Mouse (Mus musculus): ENCODE measurements around the gene Rab31. TPM values are rescaled to one million over a fixed set of nuclear protein-coding genes. Genes with fewer than 3 reads are reported as not detected.

Gene Rab31
- 10 to 100 TPM; 47.3 to 61.1 (median 52.1) TPM for total RNA-seq (2022)

DNA sequence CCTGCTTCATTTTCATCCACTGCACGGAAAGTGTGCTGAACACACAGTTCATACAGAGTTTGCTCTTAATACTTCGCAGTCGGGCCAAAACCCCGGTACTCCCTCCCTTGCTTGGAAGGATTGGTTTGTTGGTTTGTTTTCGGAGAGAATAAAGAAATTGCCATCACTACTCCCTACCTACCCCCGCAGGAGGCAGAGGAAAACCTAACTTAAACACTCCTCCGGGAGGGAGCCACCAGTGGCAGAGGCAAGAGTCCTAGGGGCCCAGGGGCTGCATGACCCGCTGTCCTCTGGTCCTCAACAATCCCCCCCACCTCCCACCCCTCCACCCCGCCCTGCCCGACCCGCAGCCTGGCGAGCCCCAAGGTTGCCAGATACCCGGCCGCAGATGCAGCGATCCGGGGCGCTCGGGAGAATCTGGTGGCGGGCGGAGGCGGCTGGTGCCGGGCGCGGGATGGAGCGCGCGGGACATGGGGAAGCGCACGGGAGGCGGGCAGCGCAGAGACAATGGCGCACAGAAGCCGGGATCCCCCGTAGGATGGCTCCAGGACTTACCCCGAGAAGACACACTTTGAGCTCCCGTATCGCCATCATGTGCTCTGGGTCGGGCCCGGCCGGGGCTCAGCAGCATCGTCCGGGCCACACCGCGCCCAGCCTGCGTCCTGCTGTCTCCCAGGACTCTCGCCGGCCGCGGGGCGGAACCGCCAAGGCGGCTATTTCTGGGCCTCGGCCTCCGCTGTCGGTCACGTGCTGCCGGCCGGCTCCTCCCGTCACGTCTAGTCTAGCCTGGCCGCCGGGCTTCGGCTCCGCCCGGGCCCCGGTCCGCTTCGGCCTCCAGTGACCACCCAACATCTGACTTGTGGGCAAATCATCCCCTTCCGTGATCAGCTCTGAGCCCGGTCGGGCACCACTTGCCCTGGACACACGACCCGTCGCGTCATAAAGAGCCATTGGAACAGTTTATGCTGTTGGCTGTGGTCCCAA is at the start of gene Rab31:
TSS of gene Rab31 (minus strand) at position 802 of the 984 bp plus-strand sequence.
- peak in 1 of 2 experiments; percentile 74 for DNase-seq (ENCODE audit: low spot score in 2 of 2)

DNA sequence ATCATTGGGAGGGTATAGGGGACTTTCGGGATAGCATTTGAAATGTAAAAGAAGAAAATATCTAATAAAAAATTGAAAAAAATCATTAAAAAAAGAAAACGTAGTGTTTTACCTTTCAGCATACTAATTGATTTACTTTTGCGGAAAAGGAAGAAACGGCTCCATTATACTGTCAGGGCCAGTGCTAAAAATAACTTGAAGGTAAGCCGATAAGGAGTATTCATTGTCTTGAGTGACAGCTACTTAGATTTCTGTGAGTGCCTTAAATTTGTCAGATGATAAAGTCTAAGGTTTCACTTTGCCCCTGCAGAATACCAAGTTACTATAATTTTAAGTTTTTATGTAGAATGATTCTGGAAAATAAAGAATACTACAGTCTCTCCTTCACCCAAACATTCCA is 47.6 kb upstream of the Rab31 start:
- DNase-seq (ENCODE audit: low spot score in 2 of 2) = no peak

DNA sequence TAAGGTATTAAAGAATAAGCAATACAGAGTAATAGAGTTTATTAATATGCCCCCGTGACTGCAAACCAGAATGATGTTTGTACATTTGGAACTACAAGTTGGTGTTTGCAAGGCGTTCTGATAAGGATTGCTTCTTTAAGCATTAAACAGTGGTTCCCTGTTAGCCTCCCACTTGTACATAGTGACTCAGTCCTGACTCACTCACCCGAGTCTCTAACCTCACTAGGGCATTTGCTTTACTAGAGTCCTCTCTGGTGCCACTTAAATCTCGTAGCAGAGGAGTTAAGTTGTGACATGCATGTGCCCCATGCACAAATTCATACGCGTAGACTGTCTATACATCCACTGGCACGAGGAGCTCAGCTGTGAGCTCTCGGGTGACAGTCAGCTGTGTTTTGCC is 41.2 kb upstream of the Rab31 start:
- DNase-seq (ENCODE audit: low spot score in 2 of 2) = no peak

DNA sequence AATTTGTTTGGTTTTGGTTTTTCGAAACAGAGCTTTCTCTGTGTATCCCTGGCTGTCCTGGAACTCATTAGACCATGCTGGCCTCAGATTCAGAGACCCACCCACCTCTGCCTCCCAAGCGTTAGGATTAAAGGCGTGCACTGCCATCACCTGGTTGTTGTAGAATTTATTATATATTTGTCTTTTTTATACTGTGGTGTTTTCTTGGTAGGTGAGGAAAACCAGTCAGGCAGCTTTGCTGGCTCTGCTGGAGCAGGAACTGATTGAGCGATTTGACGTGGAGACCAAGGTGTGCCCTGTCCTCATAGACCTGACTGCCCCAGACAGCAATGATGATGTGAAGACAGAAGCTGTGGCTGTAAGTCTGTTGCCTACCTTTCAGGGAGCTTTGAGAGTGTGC is 38.5 kb upstream of the Rab31 start:
- DNase-seq (ENCODE audit: low spot score in 2 of 2) = no peak

DNA sequence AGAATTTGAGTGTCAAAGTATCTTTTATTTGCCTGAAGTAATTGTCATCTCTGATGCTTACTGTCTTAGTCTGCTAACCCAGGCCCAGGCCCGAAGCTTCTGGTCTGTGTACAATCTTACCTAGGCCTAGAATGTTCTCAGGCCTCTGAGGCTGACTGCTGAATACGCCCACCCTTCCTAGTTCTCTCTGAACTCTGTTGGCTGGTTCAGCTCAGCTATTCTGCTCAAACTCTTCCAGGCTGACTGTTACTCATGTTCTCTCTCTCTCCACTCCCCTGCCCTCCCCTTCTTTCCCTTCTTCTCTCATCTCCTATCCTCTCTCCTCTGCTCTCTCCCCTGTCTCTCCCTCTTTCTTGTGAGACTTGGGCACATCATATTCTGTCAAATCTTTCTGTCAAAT is 33.9 kb upstream of the Rab31 start:
- no peak for DNase-seq (ENCODE audit: low spot score in 2 of 2)

DNA sequence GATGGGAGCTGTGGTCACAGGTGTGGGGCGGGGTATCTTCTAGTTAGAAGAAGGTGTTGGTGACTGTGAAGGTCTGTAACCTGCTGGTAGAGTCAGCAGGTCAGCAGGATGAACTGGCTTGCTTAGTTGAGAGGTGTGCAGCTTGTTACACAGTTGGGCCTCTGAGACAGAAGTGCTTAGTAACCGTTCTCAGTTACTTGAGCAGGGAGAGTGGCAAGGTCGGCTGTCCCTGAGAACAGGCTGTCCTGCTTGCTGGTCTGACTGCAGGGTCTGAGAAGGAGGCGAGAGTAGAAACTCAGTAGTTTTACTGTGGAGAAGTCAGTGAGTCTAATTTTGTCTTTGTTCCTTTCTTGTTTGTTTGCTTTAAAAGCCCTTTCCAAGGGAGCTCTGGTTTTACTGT is 33.4 kb upstream of the Rab31 start:
- DNase-seq (ENCODE audit: low spot score in 2 of 2) = no peak

DNA sequence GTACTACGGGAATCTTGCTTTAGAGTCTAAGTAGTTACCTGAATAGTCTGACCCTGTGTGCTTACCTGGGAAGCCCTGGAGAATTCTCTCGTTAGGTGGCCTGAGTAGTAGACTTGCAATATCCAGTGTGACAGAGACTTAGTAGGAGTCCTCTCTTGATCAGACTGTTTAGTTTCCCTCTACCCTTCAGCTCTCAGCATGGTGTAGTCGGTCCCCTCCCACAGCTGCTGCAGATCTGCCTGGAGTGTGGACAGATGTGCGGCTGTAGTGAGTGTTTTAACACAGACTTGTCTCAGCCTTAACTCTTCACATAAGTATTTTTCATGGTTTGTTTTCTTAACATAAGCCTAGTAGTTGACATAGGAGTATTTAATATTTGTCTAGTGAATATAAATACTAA is 29.5 kb upstream of the Rab31 start:
- DNase-seq (ENCODE audit: low spot score in 2 of 2) = no peak

DNA sequence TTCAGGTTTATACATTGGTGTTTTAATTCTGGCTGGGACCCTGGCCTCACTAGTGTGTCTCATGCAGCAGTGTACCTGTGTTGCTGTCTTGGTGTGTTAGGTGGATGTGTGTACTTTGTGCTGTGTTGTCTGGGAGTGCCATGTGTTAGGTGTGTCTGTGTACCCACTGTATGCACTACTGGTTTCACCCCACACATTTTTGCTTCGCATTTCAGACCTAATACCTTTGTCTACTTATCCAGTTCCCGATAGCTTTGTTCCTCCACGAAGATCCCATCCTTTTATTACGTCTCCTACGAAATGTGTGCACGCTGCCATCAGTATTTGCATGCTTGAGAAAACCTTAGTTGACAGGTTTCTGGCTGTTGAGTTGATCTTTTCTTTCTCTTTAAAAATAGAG is 27.9 kb upstream of the Rab31 start:
- no peak for DNase-seq (ENCODE audit: low spot score in 2 of 2)

DNA sequence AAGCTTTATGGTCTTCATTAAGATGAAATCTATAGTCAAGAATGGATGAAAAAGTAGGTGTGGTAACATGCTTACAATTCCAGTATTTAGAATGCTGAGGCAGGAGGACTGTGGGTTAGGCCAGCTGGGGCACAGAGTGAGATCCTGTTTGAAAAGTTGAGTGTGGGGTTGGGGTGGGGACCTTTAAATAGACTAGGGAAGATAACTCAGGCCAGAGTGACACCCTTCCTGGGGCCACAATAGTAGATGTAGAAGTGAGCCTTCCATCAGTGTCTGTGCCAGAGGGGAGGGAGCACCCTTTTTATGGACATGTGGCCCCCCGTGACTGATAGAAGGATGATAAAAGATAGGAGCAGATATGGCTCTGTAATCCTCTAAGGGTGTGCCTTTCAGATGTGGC is 26.8 kb upstream of the Rab31 start:
- no peak for DNase-seq (ENCODE audit: low spot score in 2 of 2)

DNA sequence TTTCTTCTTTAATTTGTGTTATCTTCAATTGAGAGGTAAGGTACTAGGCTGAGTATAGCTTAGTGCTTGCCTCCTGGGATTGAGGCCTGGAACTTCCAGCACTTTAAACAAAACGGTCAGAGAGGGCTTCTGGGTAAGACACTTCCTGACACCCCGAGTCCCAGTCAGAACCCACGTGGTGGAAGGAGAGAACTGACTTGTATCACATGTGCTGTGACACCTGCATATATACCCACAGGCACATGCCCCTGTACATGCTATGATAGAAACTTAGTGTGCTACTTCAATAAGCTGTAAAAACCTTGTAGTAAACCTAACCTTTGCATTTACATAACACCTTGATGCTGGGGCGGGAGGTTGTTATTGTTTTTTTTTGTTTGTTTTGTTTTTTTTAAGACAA is 25.9 kb upstream of the Rab31 start:
- no peak for DNase-seq (ENCODE audit: low spot score in 2 of 2)

DNA sequence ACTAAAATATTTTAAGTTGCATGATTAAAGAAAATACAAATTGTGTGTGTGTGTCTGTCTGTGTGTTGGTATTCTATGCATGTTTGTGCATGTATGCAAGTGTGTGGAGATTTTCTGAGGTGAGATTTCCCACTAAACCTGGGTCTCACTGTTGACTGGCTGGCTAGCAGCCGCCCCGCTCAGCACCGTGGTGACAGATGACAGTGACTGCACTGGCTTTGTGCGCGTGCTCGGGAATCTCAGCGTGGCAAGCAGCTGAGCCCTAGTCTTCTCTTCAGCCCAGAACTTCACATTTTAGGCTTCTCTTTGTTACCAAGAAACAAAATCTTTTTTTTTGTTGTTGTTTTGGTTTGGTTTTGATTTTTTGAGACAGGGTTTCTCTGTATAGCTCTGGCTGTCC is 23.5 kb upstream of the Rab31 start:
- no peak for DNase-seq (ENCODE audit: low spot score in 2 of 2)

DNA sequence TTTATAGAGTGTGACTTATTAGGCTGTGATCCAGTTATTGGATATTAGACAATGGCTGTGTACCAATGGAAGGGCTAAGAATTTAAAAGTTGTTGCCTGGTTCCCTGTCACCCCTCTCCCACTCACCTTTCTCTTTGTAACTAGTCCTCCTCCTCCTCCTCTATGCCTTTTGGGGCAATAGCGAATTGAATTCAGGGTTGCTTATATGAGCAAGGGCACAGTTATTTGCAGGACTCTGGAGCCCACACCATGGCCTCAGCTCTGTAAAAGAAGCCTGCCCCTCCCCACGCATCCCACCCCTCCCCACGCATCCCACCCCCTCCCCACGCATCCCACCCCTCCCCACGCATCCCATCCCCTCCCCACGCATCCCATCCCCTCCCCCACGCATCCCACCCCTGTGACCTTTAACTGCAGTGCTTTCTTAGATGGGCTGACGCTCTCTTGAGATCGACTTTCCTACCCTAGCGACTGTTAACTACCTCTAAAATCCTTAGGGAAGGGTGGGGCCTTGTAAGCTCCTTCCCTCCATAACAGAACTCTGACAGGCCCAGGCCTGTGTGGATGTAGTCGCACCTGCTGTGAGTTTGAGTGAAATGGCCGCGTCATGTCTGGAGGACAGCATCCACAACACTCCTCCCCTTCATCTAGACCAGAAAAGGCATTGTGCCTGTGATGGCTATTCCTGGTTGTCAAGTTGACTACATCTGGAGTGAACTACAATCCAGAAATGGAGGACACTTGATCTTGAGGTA is 21.7 kb upstream of the Rab31 start:
- no peak for DNase-seq (ENCODE audit: low spot score in 2 of 2)

DNA sequence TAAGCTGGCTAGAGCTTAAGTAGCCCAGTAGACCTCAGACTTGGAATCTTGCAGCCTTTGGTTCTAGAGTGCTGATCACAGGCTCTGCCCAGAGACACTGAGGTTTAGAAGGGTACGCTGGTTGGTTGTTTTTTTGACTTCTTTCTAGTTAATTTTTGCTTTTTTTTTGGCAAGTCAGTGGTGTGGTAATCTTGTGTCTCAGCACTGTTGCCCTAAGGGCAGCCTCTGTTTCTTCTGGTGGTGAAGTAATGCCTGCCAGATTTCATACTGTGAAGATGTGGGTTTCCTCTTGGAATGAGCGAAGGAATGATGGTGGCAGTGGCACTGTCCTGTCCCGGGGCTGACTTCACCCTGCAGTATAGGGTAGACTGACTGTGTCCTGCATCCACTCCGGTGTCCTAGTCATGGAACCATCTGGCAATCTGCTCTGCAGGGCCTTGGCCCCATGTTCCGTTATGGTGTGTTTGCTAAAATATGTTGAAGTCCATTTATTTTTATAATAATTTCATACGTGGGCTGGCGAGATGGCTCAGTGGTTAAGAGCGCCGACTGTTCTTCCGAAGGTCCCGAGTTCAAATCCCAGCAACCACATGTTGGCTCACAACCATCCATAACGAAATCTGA is 20.9 kb upstream of the Rab31 start:
- DNase-seq (ENCODE audit: low spot score in 2 of 2) = no peak

DNA sequence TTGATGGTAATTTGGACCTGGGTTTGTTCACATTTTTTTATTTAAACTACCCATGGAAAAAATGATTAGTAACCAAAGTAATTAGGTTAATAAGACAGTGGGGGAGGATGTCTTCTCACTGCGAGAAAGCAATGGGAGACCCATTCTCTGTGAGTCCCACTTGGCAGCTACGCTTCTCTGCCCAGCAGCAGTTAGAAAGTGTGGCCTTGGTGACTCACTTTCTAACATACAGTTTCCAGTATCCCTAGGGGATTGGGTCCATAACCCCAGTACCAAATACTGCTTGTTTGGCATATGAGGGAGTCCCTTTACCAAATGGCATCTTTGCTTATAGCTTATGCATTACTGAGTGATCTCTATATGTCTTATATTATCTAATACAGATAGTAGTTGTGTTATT is 18.6 kb upstream of the Rab31 start:
- no peak for DNase-seq (ENCODE audit: low spot score in 2 of 2)

DNA sequence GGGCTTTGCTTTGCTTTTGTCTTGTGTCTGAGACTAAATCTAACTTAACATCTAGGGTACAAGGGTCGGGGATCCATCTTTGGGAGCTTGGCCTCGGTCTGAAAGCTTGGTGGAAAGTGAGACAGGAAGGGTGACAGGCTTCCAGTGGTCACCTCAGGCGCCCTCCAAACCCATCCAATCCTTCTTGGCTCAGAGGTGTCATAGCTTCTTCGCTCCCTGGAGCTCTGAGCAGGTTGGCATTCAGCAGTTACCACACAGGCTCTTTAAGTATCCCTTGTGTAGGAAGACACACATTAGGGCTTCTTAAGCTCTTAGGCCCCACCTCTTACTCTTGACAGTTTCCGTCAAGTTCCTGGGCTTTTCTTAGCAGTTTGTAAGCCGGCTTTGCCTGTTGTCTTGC is 17.0 kb upstream of the Rab31 start:
- DNase-seq (ENCODE audit: low spot score in 2 of 2) = no peak

DNA sequence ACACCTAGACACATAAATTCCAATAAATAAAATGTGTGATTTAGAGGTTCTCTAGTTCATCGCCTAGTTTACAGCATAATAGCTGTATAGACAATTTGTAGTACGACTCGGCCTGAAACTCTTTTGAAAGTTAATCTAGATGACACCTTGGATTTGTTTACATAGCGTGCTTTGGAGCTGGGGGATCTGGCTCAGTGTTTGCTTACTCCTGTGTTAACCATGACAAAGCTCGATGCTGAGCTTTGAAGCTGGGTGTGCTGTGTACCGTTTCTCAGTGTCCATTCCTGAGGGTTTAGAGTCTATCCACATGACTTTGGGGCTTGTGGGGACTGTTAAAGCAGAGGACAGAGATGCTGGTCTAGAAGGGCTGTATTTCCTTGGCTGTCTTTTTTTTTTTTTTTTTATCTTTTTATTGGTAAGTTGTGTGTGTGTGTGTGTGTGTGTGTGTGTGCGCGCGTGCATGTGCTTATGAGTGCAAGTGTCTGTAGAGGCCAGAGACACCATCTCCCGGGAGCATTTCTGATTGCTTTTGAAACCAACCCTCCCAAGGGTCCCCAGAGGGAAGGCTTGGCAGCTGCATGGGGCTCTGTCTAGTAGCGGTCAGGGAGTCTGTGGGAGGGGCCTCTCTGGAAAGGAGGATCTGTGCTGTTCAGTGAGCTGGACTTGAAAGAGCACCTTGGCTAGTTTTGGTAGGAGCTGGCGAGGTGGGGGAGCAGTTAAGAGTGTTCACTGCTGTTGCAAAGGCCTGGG is 16.2 kb upstream of the Rab31 start:
- DNase-seq (ENCODE audit: low spot score in 2 of 2) = no peak

DNA sequence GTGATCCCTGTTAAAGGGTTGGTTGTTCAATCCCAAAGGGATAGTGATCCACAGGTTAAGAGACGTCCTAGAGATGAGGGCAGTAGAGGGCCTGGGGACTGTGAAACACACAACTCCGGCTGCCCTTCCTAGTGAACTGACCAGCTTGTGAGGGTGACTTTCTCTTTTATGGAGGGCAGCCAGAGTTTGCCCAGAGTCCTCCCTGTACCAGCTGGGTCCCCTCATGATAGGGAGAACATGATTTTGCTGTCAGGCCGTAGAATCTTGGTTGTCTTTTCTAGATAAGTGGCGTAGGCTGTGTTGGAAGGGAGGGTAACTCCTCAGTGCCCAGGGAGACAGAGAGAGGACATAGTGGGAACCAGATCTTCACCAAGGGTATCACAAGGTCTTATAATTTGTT is 14.7 kb upstream of the Rab31 start:
- DNase-seq (ENCODE audit: low spot score in 2 of 2) = no peak

DNA sequence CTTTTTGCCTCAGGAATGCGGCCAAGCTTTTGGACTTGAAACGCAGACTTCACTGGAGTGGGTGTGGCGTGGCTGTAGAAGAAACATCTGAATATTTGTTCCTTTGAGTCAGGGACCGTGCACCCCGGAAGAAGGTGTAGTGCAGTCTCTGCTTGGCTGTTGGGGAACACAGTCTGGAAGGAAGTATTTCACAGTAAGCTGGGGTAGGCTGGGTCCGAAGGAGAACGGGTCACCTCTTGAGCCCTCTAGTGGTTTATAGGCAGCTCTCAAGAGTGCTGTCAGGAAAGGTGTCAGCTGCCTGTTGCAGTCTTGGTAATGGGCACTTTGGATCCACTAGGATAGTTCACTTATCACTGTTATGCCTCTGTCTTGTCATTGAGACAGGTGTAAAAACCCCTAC is 13.7 kb upstream of the Rab31 start:
- no peak for DNase-seq (ENCODE audit: low spot score in 2 of 2)

DNA sequence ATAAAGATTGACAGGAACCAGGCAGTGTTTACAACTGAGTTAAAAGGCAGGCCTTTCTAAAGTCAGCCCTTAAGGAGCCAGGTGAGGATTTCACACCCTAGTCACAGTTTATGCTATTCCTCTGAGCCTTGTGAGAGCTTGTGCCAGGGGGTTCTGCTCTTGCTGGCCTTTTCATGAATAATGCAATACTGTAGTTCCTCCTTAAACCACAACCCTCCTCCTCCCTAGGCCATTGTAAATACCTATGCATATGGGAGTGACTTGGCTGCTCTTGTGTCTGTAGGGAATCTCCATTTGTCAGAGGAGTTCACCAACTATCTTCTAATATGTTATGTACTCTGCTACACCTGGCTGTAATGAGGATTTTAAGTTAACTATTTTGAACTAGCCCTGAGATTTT is 13.2 kb upstream of the Rab31 start:
- no peak for DNase-seq (ENCODE audit: low spot score in 2 of 2)

DNA sequence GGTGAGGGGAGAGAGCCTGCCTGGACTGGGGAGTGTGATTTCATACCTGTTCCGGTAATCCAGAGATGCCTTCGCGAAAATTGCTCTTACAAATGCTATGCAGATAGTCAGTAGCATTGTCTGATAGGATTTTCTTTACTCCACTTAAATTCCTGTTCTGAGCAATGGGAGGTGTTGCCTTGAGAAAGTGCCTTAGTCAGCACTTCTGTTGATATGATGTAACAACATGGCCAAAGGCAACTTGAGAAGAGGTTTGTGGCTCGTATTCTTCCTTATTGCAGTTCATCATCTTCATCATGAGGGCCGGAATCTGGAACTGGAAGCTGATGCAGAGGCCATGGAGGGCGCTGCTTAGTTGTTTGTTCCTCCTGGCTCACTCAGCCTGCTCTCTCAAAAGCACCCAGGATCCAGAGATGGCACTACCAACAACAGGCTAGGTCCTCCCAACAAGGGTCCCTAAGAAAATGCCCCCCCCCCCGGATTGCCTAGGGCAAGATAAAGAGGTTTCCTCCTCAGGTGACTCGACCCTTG is 12.1 kb upstream of the Rab31 start:
- DNase-seq (ENCODE audit: low spot score in 2 of 2) = no peak

All from layer of hippocampus, adult 8-10 months (tissue).